Mouse (Mus musculus) embryonic facial prominence, embryonic 14.5 days (tissue): Measurements from ENCODE around the gene Nectin3. TPM values are rescaled to one million over a fixed set of nuclear protein-coding genes. Genes with fewer than 3 reads are reported as not detected.
"Not testable (repeated sequence)": the region's sequence is repeated elsewhere in the genome, so short reads cannot be mapped to it uniquely, and the experiment has no call there.

Source experiments
- ATAC-seq: fragments of 200-750 bp; cut with Nextera tagmentation; 2 replicates; pipeline ENCODE4 v1.8.0; 2017; ENCODE audit warnings: low read depth, moderate number of reproducible peaks, moderate TSS enrichment
- DNase-seq: peaks from one replicate; pipeline ENCODE4 v3.0.0-alpha.2; 2015; ENCODE audit warnings: low spot score
- H3K27ac ChIP-seq: fragments of 300-500 bp; sonication (generic); replicated peaks from 2 replicates; pipeline ENCODE4 v1.5.1; 2014; ENCODE audit warnings: low read depth, mild to moderate bottlenecking, low read length, moderate library complexity
- H3K27me3 ChIP-seq: fragments of 300-500 bp; sonication (generic); replicated peaks from 2 replicates; pipeline ENCODE4 v1.6.1; 2014; ENCODE audit warnings: low read length; ENCODE audit not compliant: control insufficient read depth, insufficient read depth
- H3K36me3 ChIP-seq: fragments of 300-500 bp; sonication (generic); 2 replicates; pipeline ENCODE4 v1.6.1; 2014; ENCODE audit warnings: low read length, mixed read lengths; ENCODE audit not compliant: control insufficient read depth, insufficient read depth
- H3K4me1 ChIP-seq: fragments of 300-500 bp; sonication (generic); 2 replicates; pipeline ENCODE4 v1.6.1; 2014; ENCODE audit warnings: antibody characterized with exemption, low read length; ENCODE audit not compliant: control insufficient read depth, insufficient read depth
- H3K4me2 ChIP-seq: fragments of 300-500 bp; sonication (generic); 2 replicates; pipeline ENCODE4 v1.6.1; 2014; ENCODE audit warnings: low read depth, mild to moderate bottlenecking, low read length, moderate library complexity, mixed read lengths
- H3K4me3 ChIP-seq: fragments of 300-500 bp; sonication (generic); 2 replicates; pipeline ENCODE4 v1.5.1; 2014; ENCODE audit warnings: low read depth, mild to moderate bottlenecking, low read length
- H3K9ac ChIP-seq: fragments of 300-500 bp; sonication (generic); 2 replicates; pipeline ENCODE4 v1.6.1; 2014; ENCODE audit warnings: low read depth, mild to moderate bottlenecking, low read length, moderate library complexity, mixed read lengths
- H3K9me3 ChIP-seq: fragments of 300-500 bp; sonication (generic); 2 replicates; pipeline ENCODE4 v1.6.1; 2016; ENCODE audit warnings: low read length; ENCODE audit not compliant: control insufficient read depth
- WGBS: fragments of 180-500 bp; shearing (Covaris S2); extraction: QIAGEN DNeasy Blood & Tissue Kit; methylation state at CpG from one replicate; pipeline ENCODE4 v1.1.7; 2014; 5-methylcytosine and 5-hydroxymethylcytosine counted together
- polyA plus RNA-seq: library from polyadenylated mRNA; unstranded; fragments of >200 nt; fragmentation: Nextera tagmentation; extraction: Ambion mirVana; gene quantifications from 2 replicates; pipeline ENCODE4 v1.2.1, GENCODE M21; 2014

Gene Nectin3
- polyA plus RNA-seq, 1 experiment from 2014 or later, result 46.9 TPM

- H3K4me3 ChIP-seq, H3K36me3 ChIP-seq, DNase-seq, H3K27ac ChIP-seq, H3K27me3 ChIP-seq, H3K9ac ChIP-seq, H3K9me3 ChIP-seq, ATAC-seq, H3K4me2 ChIP-seq, H3K4me1 ChIP-seq: not testable (repeated sequence)
- 91% methylated on average over 2 of the region's 2 CpGs for WGBS
These were observed 140.7 kb downstream of the Nectin3 start for GRCm38 (mm10) chr16:46357658-46358057.

GRCm38 (mm10) chr16:46356663-46357062, 141.7 kb downstream of the Nectin3 start:
- Histone ChIP-seq H3K9ac (no peak overlapping the region), H3K4me2 (no peak overlapping the region), H3K27me3 (no peaks in the 10 kb centered on the region), H3K4me1 (no peaks in the 10 kb centered on the region; the same call in 1 of the 2 replicates), H3K9me3 (no peaks in the 10 kb centered on the region), H3K36me3 (no peaks in the 10 kb centered on the region), H3K4me3 (no peak overlapping the region), H3K27ac (no peak overlapping the region)
- DNase-seq (peak; percentile 12), ATAC-seq (no peak)
- WGBS, result 34% methylated on average over 3 of the region's 3 CpGs
